Mouse (Mus musculus) myocyte (in vitro differentiated cells): ENCODE measurements at regions not wholly inside any gene's neighbourhood (a gene's known extent, or its start where the extent isn't known, plus 50 kb on each side); places are given as distances from the start of the nearest gene placed in this dataset.

Experiments used
- H3K27me3 ChIP-seq: one replicate; pipeline ENCODE4 v1.6.1; 2011; ENCODE audit not compliant: control insufficient read depth, insufficient read depth, insufficient read length
- H3K36me3 ChIP-seq: one replicate; pipeline ENCODE4 v1.6.1; 2011; ENCODE audit not compliant: control insufficient read depth, insufficient read depth
- H3K4me2 ChIP-seq: one replicate; pipeline ENCODE4 v1.6.1; 2011; ENCODE audit warnings: low read depth, control low read depth
- H3K4me3 ChIP-seq: one replicate; pipeline ENCODE4 v1.5.1; 2011; ENCODE audit warnings: mild to moderate bottlenecking, control low read depth, moderate library complexity
- H3K79me2 ChIP-seq: one replicate; pipeline ENCODE4 v1.6.1; 2011; ENCODE audit not compliant: control insufficient read depth, insufficient read depth
- H3ac ChIP-seq: one replicate; pipeline ENCODE4 v1.6.1; 2011; ENCODE audit not compliant: control insufficient read depth, insufficient read length
- CEBPB ChIP-seq: IDR thresholded peaks from 2 replicates; pipeline ENCODE4 v1.6.1; 2011; ENCODE audit warnings: mild to moderate bottlenecking, moderate library complexity; ENCODE audit not compliant: poor library complexity, insufficient read depth, severe bottlenecking
- E2F4 ChIP-seq: IDR thresholded peaks from one replicate; pipeline ENCODE4 v1.6.1; 2011; ENCODE audit warnings: mild to moderate bottlenecking, control low read depth, moderate library complexity; ENCODE audit not compliant: insufficient read depth
- MAX ChIP-seq: IDR thresholded peaks from one replicate; pipeline ENCODE4 v1.6.1; 2011; ENCODE audit warnings: low read depth, mild to moderate bottlenecking, control low read depth
- MYOD1 ChIP-seq, 3 experiments: IDR thresholded peaks; one replicate each; pipeline ENCODE4 v1.6.1; 2011; ENCODE audit warnings: control low read depth in 2 of 3, low read depth in 2 of 3, mild to moderate bottlenecking in 2 of 3, moderate library complexity in 1 of 3; ENCODE audit not compliant: insufficient read length in 2 of 3, control insufficient read depth in 1 of 3
- MYOG ChIP-seq, 3 experiments: IDR thresholded peaks; one replicate each; pipeline ENCODE4 v1.6.1; 2011; ENCODE audit warnings: control low read depth in 2 of 3, low read depth in 2 of 3, mild to moderate bottlenecking in 2 of 3; ENCODE audit not compliant: insufficient read length in 2 of 3, control insufficient read depth in 1 of 3, insufficient read depth in 1 of 3
- POLR2A ChIP-seq: IDR thresholded peaks from one replicate; pipeline ENCODE4 v1.6.1; 2011; ENCODE audit warnings: low read depth, mild to moderate bottlenecking, control low read depth, moderate library complexity; ENCODE audit not compliant: insufficient read length
- POLR2AphosphoS2 ChIP-seq: IDR thresholded peaks from one replicate; pipeline ENCODE4 v1.6.1; 2011; ENCODE audit warnings: low read depth, control low read depth; ENCODE audit not compliant: insufficient read length
- REST ChIP-seq: IDR thresholded peaks from one replicate; pipeline ENCODE4 v1.6.1; 2011; ENCODE audit warnings: mild to moderate bottlenecking, control low read depth, moderate library complexity; ENCODE audit not compliant: insufficient read depth, insufficient read length
- SRF ChIP-seq: IDR thresholded peaks from one replicate; pipeline ENCODE4 v1.6.1; 2011; ENCODE audit warnings: low read depth; ENCODE audit not compliant: control insufficient read depth, insufficient read length
- TCF12 ChIP-seq: IDR thresholded peaks from one replicate; pipeline ENCODE4 v1.6.1; 2011; ENCODE audit warnings: mild to moderate bottlenecking, control low read depth; ENCODE audit not compliant: poor library complexity, insufficient read depth, severe bottlenecking
- TCF3 ChIP-seq: IDR thresholded peaks from one replicate; pipeline ENCODE4 v1.6.1; 2011; ENCODE audit warnings: low read depth, control low read depth; ENCODE audit not compliant: insufficient read length
- USF1 ChIP-seq: IDR thresholded peaks from one replicate; pipeline ENCODE4 v1.6.1; 2011; ENCODE audit warnings: low read depth, mild to moderate bottlenecking, control low read depth, moderate library complexity

- no peak for TF ChIP-seq TCF3
- TF ChIP-seq E2F4: no peak
- H3K4me2 ChIP-seq: no peak overlapping the region
- H3K79me2 ChIP-seq: no peaks in the 10 kb centered on the region
- H3K36me3 ChIP-seq: no peaks in the 10 kb centered on the region
- H3K27me3 ChIP-seq: no peaks in the 10 kb centered on the region
- no peak overlapping the region for H3K4me3 ChIP-seq
- H3ac ChIP-seq: no peak overlapping the region
Measured at GRCm38 (mm10) chr10:97141561-97141960, 337.8 kb upstream of the Dcn start.

GRCm38 (mm10) chr10:97158561-97159395 lies 320.6 kb upstream of the Dcn start:
- no peaks in the 10 kb centered on the region for H3K27me3 ChIP-seq
- no peak for TF ChIP-seq REST
- H3ac ChIP-seq: no peak overlapping the region
- H3K4me3 ChIP-seq: no peak overlapping the region
- H3K79me2 ChIP-seq: no peaks in the 10 kb centered on the region
- no peaks in the 10 kb centered on the region for H3K36me3 ChIP-seq
- no peak overlapping the region for H3K4me2 ChIP-seq

DNA sequence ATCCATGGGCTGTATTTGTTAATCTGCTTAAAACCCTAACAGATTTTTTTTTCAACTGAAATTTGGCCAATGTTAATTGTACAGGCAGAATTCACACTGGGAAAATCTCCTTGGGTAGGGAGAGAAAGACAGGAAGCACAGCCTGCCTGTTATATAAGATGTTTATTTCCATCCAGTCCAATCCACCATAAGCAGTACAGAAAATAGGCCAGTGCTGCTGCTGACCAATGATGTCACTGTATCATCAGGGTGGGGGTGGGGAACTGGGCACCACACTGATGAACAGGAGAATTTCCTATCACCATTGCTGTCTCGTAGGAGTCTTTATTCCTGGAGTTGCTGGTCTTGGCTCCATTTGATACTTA lies 320.0 kb upstream of the Dcn start:
- H3K4me2 ChIP-seq: no peak overlapping the region
- H3K4me3 ChIP-seq: no peak overlapping the region
- TF ChIP-seq TCF12 (no peak), POLR2A (no peak), CEBPB (no peak), SRF (no peak), MAX (no peak), TCF3 (no peak), REST (no peak), USF1 (no peak)
- H3K27me3 ChIP-seq: no peaks in the 10 kb centered on the region
- H3ac ChIP-seq: no peak overlapping the region
- H3K79me2 ChIP-seq: no peaks in the 10 kb centered on the region
- no peaks in the 10 kb centered on the region for H3K36me3 ChIP-seq

DNA sequence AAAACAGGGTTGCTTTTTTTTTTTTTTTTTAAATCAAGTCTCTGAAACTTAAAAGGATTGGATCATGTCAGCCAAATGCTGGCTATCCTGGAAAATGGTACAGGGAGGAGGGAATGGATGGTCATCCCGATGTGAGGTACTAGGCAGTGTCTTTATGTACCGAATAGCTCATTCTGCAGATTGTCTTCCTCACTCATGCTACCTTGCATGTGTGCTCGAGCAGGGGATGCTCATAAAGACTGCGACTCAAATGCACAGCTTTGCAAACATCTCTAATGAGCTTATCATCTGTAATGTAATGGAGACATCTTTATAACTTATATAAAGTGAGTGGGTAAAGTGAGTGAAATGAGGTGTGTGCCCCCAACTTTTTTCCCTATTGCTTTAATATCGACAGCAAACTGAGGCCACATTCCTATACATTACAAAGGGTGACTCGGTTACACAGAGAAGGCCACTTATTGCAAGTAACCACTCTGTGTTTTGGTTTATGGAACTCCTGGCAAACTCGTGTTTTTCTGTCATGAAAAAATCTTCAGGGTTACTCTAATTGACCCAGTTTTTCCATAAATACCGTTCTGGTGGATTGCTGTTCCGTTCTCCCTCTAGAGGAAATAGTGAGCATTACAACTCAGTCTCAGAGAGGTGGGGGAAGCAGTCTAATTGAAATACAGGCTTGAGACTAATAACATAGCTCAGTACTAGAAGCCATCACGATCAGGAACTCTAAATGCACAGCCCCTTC lies 319.4 kb upstream of the Dcn start:
- H3K36me3 ChIP-seq: no peaks in the 10 kb centered on the region
- no peak for TF ChIP-seq E2F4
- TF ChIP-seq CEBPB: no peak
- TF ChIP-seq REST: no peak
- no peak for TF ChIP-seq POLR2AphosphoS2
- H3K27me3 ChIP-seq: no peaks in the 10 kb centered on the region
- H3K4me3 ChIP-seq: no peak overlapping the region
- no peak overlapping the region for H3ac ChIP-seq
- H3K4me2 ChIP-seq: no peak overlapping the region
- H3K79me2 ChIP-seq: no peaks in the 10 kb centered on the region

DNA sequence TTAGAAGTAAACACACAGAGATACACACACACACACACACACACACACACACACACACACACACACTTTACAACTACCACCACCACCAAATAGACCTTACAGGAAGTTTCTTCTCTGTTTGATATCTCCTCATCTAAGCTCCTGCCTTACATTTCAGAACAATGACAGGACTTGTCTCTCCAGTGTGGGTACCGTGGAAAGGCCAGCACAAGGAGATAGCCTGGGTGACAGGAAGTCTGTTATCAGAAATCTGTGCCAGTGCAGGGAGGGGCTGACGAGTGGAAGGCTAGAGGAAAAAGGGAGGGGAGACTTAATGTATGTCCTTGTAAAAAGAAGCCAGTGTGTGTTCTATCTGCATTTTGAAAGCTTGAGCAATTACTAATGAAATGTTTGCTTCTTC lies 318.5 kb upstream of the Dcn start:
- TF ChIP-seq POLR2AphosphoS2: no peak
- TF ChIP-seq TCF3: no peak
- TF ChIP-seq TCF12: no peak
- TF ChIP-seq USF1: no peak
- no peak for TF ChIP-seq CEBPB

GRCm38 (mm10) chr10:97178468-97178867 lies 300.9 kb upstream of the Dcn start:
- Histone ChIP-seq H3ac (no peak overlapping the region), H3K4me2 (no peak overlapping the region), H3K79me2 (no peaks in the 10 kb centered on the region), H3K4me3 (no peak overlapping the region), H3K27me3 (no peaks in the 10 kb centered on the region), H3K36me3 (no peaks in the 10 kb centered on the region)
- TF ChIP-seq REST (no peak), POLR2A (no peak), CEBPB (no peak), TCF12 (no peak), POLR2AphosphoS2 (no peak), USF1 (no peak), MYOG (IDR thresholded peaks at IDR 0.05; ENCODE audit: control insufficient read depth in 1 of 3, insufficient read depth in 1 of 3, insufficient read length in 2 of 3, low read depth in 2 of 3) (no peak), TCF3 (no peak), MAX (no peak), MYOD1 (IDR thresholded peaks at IDR 0.05; ENCODE audit: control insufficient read depth in 1 of 3, insufficient read length in 2 of 3, low read depth in 2 of 3) (no peak), SRF (no peak), E2F4 (no peak)

More for the DNA sequence above, 318.5 kb upstream of the Dcn start:
- Histone ChIP-seq H3K4me2 (no peak overlapping the region), H3K27me3 (no peaks in the 10 kb centered on the region), H3K79me2 (no peaks in the 10 kb centered on the region), H3K36me3 (no peaks in the 10 kb centered on the region), H3ac (no peak overlapping the region), H3K4me3 (no peak overlapping the region)
